Mouse (Mus musculus): ENCODE data around the gene Tll2.

Tll2 gene

GRCm38 (mm10) chr19:41206811-41207344 lies at the start of gene Tll2:
Gene Tll2, minus strand, starts transcription at chr19:41206835.
- peak; percentile 54 for DNase-seq

- no peak for DNase-seq
Measured at GRCm38 (mm10) chr19:41254584-41254983, 47.9 kb upstream of the Tll2 start.

GRCm38 (mm10) chr19:41248968-41249367 lies 42.3 kb upstream of the Tll2 start:
- DNase-seq = no peak

GRCm38 (mm10) chr19:41248271-41248670 lies 41.6 kb upstream of the Tll2 start:
- no peak for DNase-seq

- no peak for DNase-seq
Measured at GRCm38 (mm10) chr19:41246271-41246670, 39.6 kb upstream of the Tll2 start.

- peak; percentile 61 for DNase-seq
Measured at GRCm38 (mm10) chr19:41244581-41244980, 37.9 kb upstream of the Tll2 start.

- no peak for DNase-seq
Measured at GRCm38 (mm10) chr19:41241997-41242396, 35.4 kb upstream of the Tll2 start.

GRCm38 (mm10) chr19:41233698-41234097 lies 27.1 kb upstream of the Tll2 start:
- no peak for DNase-seq

- DNase-seq = no peak
Measured at GRCm38 (mm10) chr19:41208326-41208725, 1.7 kb upstream of the Tll2 start.

- no peak for DNase-seq
Measured at GRCm38 (mm10) chr19:41206041-41206810, 409 bp downstream of the Tll2 start.

- DNase-seq = no peak
Measured at GRCm38 (mm10) chr19:41204159-41205081, 2.2 kb downstream of the Tll2 start.

GRCm38 (mm10) chr19:41197606-41198005 lies 9.0 kb downstream of the Tll2 start:
- no peak for DNase-seq

- DNase-seq = no peak
Measured at GRCm38 (mm10) chr19:41193379-41193778, 13.3 kb downstream of the Tll2 start.

GRCm38 (mm10) chr19:41192953-41193352 lies 13.7 kb downstream of the Tll2 start:
- DNase-seq = no peak

GRCm38 (mm10) chr19:41191724-41192123 lies 14.9 kb downstream of the Tll2 start:
- DNase-seq = no peak

GRCm38 (mm10) chr19:41190876-41191434 lies 15.7 kb downstream of the Tll2 start:
- no peak for DNase-seq

GRCm38 (mm10) chr19:41177331-41177730 lies 29.3 kb downstream of the Tll2 start:
- no peak for DNase-seq

GRCm38 (mm10) chr19:41176881-41177280 lies 29.8 kb downstream of the Tll2 start:
- no peak for DNase-seq

GRCm38 (mm10) chr19:41165914-41166235 lies 40.8 kb downstream of the Tll2 start:
- DNase-seq = no peak

GRCm38 (mm10) chr19:41165144-41165913 lies 41.3 kb downstream of the Tll2 start:
- DNase-seq = no peak

GRCm38 (mm10) chr19:41164447-41165095 lies 42.1 kb downstream of the Tll2 start:
- no peak for DNase-seq

GRCm38 (mm10) chr19:41160388-41160787 lies 46.2 kb downstream of the Tll2 start:
- DNase-seq = no peak
